Mouse (Mus musculus) Muller cell, postnatal 12 days (primary cell): ENCODE results near the gene Shroom2.

Experiments used
- DNase-seq: peaks from one replicate; pipeline ENCODE4 v3.0.0-alpha.2; 2015; ENCODE audit errors: inconsistent ontology term

Shroom2 gene

DNA sequence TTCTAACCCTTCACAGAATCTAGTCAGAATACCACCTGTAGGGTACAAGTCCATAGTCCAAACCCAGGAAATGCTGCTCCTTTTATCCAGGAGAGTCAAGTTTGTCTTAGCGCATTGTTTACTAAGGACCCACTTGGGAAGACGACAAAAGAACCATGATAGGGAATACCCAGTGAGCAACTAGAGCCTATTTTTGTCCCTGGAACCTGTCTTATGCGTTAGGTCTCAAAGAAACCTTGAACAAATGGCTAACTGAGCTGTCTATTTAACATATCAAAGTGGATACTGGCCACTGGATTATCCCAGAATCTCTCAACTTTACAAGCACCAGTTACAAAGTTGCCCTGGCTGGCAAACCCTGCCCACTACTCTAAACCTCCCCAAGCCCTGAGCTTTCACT is 67.6 kb downstream of the Shroom2 start:
- DNase-seq, result no peak

DNA sequence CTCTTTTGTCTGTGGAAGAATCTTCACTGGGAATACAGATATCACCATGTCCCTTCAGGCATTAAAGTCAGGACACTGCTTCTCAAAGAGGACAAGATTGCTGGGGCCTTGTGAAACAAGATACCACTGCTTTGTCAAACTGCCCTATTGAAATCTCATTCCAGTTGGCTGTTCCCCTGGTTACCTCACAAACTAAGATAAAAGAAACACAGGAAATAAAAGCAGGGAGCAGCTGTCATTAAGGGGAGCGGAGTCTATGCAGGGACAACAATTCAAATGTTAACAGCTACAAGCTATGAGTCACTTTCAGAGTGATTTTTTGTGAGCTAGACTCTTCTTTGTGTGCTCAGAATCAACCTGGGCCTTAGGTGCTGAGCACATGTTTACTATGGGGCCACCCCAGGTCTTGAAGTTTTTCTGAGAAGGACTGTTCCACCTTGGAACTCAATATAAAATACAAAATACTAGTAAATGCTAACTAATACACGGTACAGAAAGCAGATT is 78.4 kb downstream of the Shroom2 start:
- DNase-seq, result no peak

DNA sequence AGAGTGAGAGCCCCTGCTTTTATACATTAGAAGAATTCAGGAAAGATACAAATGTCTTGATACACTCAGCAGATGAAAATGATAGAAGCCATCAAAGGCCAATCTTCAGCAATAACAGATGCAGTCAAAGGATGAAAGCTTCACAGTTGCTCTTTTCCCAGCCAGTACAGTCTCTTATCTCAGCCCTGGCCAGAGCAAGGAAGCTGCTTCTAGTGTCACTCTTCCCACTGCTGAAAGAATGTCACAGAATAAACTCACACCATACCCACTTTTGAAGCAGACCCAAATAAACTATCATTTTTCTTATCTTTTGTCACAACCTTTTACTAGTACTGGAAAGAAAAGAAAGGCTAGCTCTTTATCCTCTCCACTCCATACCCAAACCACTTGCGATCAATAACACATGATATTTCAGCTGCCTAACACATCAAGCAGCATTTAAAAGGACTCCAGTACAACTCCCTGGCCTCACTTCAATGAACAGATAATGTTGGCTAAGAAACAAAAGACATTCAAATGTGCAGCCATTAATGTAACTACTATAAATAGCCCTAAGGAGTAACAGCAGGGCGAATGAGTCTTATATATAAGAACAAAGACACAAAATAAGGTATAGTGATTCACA is 90.0 kb downstream of the Shroom2 start:
- no peak for DNase-seq

DNA sequence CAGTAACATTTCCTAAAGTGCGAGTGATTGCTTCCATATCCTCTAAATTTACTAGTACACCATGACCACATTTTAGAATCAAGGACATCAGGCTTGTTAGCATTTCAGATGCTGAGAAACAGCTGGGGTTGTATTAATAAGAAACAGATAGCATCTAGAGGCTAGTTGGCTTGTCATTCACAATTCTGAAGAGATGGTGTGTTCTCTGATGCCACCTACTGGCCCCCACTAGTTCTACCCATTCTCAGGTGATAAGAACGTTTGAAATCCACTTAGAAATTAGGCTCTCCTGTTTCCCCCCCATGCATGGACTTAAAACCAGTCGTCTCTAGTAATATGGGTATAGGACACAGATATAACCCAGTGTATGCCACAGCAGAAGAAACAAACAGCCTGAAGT is 92.9 kb downstream of the Shroom2 start:
- no peak for DNase-seq

DNA sequence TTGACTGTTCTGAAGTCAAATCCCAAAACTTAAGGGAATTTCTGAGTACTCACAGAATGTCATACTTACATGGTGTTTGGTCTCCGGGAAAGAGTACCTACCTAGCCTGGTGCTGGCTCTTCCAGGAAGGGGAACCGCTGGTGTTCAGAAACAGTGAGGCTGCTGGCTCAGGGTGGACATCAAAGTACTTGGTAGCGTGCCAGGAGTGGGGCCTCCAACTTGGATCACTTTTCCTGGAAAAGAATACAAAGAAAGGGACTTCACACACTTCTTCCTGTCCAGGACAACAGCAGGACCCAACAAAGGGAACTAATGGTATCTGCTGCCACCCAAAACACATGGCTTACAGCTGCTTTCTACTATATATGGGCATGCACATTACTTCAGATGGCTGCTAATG is 95.8 kb downstream of the Shroom2 start:
- no peak for DNase-seq

DNA sequence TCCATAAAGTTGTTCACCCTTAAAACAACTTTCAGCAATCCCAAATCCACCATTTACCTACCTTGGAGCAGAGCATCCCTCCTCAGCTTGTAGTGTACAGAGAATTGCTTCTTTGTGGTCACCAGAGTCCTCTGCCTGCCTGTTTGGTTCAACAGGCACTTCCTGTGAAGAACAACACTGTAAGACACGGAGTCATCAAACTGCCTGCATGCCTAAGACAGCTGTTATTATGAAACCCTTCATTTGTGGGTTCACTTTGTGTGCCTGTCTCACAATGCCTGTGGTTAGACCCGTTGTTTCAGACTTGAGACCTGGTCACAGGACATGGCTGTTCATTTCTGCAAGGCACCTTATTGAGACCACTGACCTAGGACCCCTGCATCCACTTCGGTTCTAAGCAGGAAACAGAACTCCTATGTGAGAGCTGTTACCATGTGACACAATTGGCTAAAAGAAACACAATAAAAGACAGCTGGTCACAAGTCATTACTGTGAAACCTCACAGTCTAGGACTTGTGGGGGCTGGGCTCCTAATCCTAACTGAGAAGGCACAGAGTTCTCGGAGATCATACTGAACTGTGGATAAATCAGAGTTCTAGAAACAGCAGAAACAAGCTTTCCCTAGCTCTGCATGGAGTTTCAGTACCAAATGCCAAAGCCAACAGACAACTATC is 111.8 kb downstream of the Shroom2 start:
- DNase-seq, result no peak

DNA sequence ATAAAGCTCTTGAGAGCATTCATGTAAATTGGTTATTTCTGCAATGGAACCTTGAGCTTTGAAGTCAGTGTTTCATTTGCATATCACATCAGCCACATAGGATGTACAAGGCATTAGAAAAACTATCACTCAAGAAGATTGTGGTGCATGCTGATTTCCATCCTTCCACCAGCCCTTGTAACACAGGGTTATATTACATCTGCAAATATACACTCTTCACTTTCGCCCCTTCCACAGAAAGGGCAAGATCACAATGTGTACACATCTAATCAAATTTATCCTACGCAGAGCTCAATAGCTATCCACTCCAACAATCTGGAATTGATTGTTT is 112.7 kb downstream of the Shroom2 start:
- DNase-seq, result no peak

DNA sequence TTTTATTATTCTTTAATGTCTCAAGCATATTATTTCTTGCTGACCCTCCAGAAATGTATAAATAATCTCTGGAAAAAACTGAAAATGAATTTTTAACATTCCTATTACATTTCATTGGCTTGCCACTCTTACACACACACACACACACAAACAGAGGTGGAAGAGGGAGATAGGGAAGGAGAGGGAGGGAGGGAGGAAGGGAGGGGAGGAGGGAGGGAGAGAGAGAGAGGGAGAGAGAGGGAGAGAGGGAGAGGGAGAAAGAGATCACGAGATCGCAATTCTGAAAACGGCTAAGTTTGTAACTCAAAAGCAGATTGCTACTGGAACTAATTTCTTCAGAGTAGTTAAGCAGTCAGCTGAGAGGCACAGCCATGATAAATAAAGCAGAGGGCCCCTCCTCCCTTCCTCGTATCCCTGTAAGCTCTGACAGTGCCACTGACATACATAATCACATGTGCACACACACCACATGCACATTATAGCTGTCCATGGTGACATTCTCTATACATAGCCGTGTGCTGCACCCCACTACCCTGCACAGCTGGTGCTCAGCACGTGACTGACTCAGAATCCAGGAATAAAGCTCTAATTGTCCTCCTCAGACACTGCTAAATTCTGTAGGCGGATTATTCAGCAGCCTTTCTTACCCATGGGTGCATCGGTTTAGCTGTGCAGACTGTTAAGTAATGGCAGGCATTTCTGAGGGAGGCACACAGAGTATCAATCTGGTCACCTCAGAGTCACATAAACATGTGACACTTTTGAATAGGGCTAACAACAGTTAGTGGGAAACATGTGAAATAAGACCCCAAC is 113.3 kb downstream of the Shroom2 start:
- DNase-seq, result peak; percentile 54

DNA sequence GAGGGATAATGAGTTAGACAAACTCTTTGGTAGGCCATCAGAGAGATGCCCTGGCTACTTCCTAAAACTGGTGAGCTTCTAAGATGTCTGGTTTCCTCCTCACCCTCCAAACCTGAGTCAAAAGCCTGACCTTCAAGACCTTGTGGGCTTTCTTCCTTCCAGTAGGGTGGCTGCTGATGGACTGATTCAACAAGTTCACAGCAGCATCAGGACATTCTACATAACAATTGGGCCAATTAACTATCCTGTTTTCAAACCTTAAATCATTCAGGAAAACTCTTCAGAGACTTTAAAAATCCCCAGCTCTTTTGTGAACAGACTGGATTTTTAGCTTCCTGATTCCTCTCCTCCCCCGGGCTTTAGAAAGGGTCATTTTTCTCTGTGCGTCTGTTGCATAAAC is 116.6 kb downstream of the Shroom2 start:
- no peak for DNase-seq

DNA sequence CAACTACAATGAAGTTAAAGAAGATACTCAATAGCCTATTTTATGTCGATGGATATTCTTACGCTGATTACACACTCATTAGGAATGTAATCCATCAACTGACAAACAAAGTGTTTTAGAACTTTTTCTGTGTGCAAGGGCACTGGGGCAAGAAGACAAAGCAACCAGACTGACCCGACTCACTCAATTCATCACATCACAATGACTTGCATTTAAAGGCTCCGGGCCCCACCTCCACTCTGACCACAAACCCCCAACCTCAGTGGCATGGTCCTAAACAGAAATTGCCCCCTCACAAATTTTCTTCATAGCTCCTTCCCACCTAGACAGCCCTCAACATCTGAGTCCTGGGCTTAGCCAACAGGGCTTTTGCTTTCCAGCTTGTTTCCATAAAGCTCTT is 124.4 kb downstream of the Shroom2 start:
- peak; percentile 84 for DNase-seq

DNA sequence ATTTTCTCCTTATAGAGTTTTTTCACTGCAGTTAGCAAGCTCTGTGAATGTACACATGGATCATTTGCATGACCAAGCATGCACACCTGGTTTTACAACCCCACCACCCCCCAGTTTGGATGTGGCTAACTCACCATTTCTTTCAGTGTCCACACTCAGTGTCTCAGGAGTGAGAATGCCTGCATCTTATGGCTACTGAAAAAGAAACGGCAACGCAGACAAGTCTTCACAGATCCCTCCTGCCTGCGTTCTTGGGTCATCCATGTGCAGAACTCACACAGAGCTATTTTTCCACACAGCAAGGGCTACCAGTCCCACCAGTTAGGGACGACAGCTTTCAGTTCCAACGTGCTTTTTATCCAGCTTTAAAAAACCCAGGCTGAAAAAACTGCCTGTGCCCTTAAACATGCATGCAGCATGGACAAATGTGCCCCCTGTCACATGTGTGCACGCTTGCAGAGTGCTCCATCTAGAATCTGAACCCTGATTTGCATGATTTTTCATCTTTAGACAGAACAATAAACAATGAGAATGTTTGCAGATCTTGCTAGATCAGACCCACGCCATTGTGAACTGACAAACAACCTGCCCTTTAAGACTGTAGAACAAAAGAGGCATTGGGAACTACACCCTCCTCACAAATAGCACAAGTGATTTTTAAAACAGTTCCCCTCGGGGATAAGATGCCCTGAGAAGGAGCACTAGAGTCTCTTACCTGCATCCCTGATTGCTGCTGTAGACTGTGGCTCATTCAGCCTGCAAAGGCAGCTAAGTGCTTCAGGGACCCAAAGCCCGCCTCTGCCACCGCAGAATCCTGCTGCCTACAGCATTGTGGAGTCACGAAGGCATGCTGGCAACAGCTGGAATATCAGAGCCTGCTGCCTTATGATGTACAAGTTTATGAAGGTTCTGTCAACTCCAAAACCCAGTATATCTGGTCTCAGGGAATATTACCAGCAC is 125.3 kb downstream of the Shroom2 start:
- peak; percentile 30 for DNase-seq

DNA sequence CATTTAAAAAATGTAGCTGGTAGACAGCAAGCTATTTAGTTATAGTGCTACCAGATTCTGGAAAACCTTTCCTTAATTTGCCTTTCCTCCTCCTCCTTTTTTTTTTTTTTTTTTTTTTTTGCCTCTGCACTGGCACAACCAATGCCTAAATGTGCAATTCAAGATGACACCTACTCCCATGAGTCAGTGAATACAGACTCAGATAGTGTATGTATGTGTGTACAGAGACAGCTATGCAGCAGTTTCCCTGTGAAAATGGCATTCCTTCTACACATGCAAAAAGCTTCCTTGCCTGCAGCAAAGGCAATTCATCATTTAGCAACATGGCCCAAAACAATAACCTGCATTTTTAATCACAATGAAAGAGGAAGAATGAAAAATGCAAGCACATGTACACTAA is 126.1 kb downstream of the Shroom2 start:
- no peak for DNase-seq

DNA sequence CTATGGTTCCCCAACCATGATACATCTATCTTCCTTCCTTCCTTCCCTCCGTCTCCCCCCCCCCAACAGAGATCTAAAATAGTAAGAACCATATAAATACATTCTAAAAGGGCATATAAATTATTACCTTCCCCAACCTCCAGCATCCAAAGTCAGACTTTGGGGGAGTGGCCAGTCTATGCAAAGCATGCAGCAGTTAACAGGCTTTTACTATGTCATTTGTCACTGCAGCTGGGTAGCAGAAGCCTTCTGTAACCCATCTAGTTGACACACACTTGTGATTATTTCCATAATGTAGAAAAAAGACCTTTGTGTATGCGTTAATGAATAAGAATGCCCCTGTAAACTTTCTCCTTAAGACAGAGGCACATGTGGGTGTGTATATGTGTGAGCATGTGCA is 126.6 kb downstream of the Shroom2 start:
- DNase-seq, result no peak

DNA sequence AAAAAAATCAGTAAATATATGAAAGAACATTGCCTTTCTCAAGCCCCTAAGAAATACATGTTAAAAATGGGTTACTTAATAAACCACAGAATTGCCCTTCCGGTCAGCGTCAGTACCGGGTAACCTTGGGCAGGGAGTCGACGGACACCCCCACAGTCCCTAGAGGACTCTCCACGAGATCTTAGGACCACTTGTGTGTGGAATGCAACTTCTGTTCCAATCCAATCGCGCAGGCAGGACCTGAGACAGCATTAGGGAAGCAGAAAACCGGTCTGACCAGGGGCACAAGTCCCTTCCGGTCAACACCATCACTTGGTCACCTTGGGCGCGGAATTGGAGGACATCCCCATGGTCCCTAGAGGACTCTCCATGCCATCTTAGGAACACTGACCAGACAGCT is 133.9 kb downstream of the Shroom2 start:
- no peak for DNase-seq

DNA sequence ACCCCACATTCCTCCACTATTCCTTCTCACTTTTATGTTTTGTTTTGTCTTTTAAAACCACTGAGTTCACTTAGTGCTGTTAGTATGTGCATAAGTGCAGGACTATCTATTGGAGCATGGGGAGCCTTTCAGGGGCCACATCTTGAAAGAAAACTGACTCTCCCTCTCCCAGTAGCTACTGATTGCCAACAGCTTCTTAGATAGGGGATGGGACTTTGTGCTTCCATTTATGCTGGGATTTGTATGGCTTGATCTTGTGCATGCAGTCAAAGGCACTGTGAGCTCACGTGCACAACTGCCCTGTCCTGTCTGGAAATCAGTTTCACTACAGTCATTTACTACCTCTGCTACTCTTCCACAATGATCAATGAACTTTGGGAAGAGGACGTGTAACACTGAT is 147.9 kb downstream of the Shroom2 start:
- DNase-seq, result no peak

DNA sequence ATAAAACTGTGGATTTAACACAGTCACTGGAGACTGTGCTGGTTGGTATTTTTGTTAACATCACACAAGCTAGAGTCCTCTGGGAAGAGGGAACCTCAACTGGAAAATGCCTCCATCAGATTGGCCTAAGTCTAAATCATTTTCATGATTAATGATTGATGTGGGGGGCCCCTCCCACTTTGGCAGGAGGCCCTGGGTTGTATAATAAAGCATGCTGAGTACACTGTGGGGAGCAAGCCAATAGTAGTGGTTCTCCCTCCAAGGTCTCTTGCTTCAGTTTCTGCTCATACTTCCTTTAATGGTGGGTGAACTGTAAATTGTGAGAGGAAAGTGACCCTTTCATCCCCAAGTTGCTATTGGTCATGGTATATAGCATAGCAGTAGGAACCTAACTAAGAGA is 148.3 kb downstream of the Shroom2 start:
- DNase-seq, result peak; percentile 12

DNA sequence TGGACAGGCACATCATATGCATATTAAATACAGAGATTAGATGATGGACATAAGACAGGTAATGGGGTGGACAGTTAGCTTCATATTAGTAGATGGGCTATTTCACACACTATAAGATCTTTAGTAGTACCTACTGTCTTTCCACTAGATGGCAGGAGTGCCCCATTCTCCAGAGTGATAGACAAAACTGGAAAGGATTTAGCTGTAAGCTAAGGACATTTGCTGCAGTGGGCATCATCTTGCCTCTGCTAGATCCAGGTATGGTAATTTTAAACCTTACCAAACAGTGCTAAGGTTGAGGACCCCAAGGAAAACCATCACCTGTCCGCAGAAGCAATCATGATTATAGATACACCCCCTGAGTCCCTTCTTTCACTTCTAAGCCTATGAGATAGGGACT is 150.8 kb downstream of the Shroom2 start:
- DNase-seq, result peak; percentile 19

DNA sequence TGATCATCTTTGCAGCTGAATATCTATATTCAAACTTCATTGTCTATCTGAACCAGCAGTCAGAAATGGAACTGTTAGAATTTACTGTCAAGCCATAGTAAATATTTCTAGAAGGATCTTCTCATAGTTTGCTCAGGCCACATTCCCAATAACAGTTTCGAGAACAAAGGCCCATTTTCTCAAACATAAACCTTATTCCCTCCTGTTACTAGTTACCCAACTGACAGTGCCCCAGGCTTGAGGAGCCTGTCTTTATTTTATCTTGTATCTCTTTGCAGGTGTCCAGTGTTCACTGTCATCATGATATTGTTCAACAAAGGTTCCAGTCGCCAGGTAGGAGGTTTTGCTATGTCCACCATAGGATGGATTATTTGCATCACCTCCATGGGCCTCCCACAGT is 206.2 kb downstream of the Shroom2 start, which contains the start of gene Cldn34a:
Gene Cldn34a (plus strand): TSS at position 301 of the 400 bp plus-strand sequence.
- DNase-seq, result no peak
